Comparison of ENCODE assay signal across 8 mouse cellular contexts in the genomic region with DNA sequence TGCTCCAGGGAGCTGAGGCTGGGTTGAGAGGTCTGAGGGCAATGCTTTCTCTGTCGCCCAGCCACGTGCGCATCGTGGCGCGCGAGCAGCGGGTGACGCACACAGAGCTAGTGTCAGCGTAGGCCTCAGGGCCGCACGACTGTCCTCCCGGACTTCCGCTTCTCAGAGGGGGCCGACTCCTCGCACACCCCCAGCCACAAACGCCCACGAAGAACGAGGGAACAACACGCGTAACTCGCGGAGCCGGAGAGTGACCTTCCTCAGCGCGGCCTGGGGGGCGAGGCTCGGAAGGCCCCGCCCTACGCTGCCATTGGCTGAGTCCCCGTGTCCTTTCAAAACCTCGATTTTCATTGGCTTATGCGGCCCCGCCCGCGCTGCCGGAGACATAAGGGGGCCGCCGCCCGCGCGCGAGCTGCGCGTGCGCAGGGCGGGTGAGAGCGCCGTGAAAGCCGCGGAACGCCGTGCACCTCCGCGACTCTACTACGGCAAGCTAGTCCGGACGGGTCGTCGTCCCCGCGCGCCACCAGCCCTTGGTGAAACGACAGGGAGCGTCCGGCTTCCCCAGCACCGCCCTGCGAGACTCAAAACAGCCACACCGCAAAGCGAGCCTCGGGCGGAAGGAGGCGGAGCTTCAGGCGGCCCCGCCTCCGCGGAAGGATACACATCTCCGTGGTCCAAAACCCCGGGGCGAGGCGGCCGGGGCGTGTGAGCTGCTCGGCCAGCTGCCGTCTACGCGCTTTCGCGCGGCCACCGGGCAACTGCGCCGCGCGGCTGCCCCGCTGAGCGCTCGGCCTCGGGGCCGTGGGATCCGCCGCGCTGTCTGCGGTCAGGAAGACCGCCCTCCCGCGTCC. TPM values are rescaled to one million over a fixed set of nuclear protein-coding genes. Genes with fewer than 3 reads are reported as not detected.
DNase-seq lines count a peak whose midpoint lies in the region; ATAC-seq lines count a peak whose summit lies in the region.

A gene (plus strand): TSS at position 415 of the 851 bp plus-strand sequence.

- H3K27ac ChIP-seq in hindbrain, embryonic 12.5 days, result peak within 1 kb of the TSS; percentile 97

- peak; percentile 87 for ATAC-seq in hindbrain, embryonic 12.5 days (ENCODE audit: low FRiP score)

- peak; percentile 100 for DNase-seq in Muller cell, postnatal 12 days (ENCODE audit: inconsistent ontology term)
- DNase-seq in cerebellum, adult 9-11 months, result peak; percentile 99
- DNase-seq in frontal cortex, postnatal 10 days (ENCODE audit: low spot score in 2 of 2), result peak; percentile 96 to 97
- DNase-seq in layer of hippocampus, postnatal 14 days (ENCODE audit: low spot score in 2 of 2), result peak; percentile 96 to 97
- DNase-seq in lung, postnatal 14 days, result peak; percentile 96
- peak; percentile 98 for DNase-seq in retina, adult 2 months (ENCODE audit: low read depth, low spot score)
- DNase-seq in thymus, postnatal 36 days, result peak; percentile 95

- H3K27me3 ChIP-seq in hindbrain, embryonic 12.5 days, result no peaks in the 10 kb centered on the region

- H3K9ac ChIP-seq in hindbrain, embryonic 12.5 days, result peak within 1 kb of the TSS; percentile 91

- WGBS in hindbrain, embryonic 12.5 days, result under 1% methylated on average over 107 of the region's 107 CpGs

- peaks cover 32% of the 10 kb centered on the region for H3K4me1 ChIP-seq in hindbrain, embryonic 12.5 days

- H3K4me2 ChIP-seq in hindbrain, embryonic 12.5 days (replicated peaks), result peak within 1 kb of the TSS; percentile 97

- H3K36me3 ChIP-seq in hindbrain, embryonic 12.5 days, result peaks cover 24% of the 10 kb centered on the region

- peak within 1 kb of the TSS; percentile 91 for H3K4me3 ChIP-seq in hindbrain, embryonic 12.5 days

- H3K9me3 ChIP-seq in hindbrain, embryonic 12.5 days (replicated peaks), result no peaks in the 10 kb centered on the region

RNA-seq across cellular contexts. Expression of the gene that starts here (rescaled TPM):
- polyA plus RNA-seq in hindbrain, embryonic 12.5 days (2016; fragmentation: Nextera tagmentation; extraction: Ambion mirVana), result 45.3 and 48.0 TPM in 2 replicates
- 10 to 100 TPM; 40.8 to 48.4 TPM for total RNA-seq in layer of hippocampus, postnatal 14 days (2021)

Comparison
In these comparisons a context has a peak if more than half of its experiments do, and no peak if none do; other contexts are left out.
1. Peak in every context shown above with its lines: DNase-seq, ATAC-seq, H3K4me3 ChIP-seq and H3K27ac ChIP-seq.